Comparison of ENCODE assay signal across 8 mouse cellular contexts in the genomic region with DNA sequence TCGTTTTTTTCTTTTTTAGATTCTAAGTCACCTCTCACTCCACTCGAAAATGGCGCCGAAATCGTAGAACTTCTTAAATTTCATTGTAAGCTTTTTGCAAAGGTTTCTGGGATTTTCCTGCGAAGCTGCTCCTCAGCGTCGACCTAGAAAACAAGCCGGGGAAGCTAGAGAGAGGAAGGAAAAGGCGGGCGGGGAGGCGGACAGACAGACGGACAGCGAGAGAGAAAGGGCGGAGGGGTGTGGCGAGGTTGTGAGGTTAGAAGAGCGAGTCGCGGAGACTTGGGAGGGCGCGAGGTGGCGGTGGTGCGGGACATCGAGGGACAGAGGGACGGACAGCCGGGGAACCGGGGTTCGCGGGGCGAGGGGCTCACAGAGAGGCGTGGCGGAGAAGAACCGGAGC.
DNase-seq lines count a peak whose midpoint lies in the region; ATAC-seq lines count a peak whose summit lies in the region.

No protein-coding gene starts in this region.

- no peaks in the 10 kb centered on the region for H3K4me1 ChIP-seq in neural tube, embryonic 11.5 days (ENCODE audit: control insufficient read depth, insufficient read depth, low read length)
- H3K4me1 ChIP-seq in heart, embryonic 15.5 days (replicated peaks), result 0 out of 2 replicates have a peak, but pooled peaks cover 5% of the 10 kb centered on the region

- no peaks in the 10 kb centered on the region for H3K36me3 ChIP-seq in neural tube, embryonic 11.5 days (ENCODE audit: control insufficient read depth, insufficient read depth, low read length)
- no peaks in the 10 kb centered on the region for H3K36me3 ChIP-seq in heart, embryonic 15.5 days
- no peaks in the 10 kb centered on the region for H3K36me3 ChIP-seq in macrophage (ENCODE audit: inconsistent target)

- H3K9ac ChIP-seq in neural tube, embryonic 11.5 days (ENCODE audit: low read length), result peak overlapping the region; percentile 70
- H3K9ac ChIP-seq in heart, embryonic 15.5 days, result peak overlapping the region; percentile 79

- peak; percentile 38 for DNase-seq in neural tube, embryonic 11.5 days (ENCODE audit: low spot score)
- DNase-seq in neural tube, embryonic 10.5 days (ENCODE audit: extremely low spot score, low spot score), result no peak
- peak; percentile 66 for DNase-seq in embryo, embryonic 10.5 days (ENCODE audit: low spot score)
- DNase-seq in kidney, postnatal 14 days, result peak; percentile 55
- DNase-seq in spleen, postnatal 36 days (ENCODE audit: low spot score in 2 of 2), result peak; percentile 25
- no peak for DNase-seq in right cerebral cortex, postnatal 14 days

- H3K4me2 ChIP-seq in neural tube, embryonic 11.5 days (ENCODE audit: low read depth), result peak overlapping the region; percentile 54
- peak overlapping the region; percentile 62 for H3K4me2 ChIP-seq in heart, embryonic 15.5 days

- peaks cover 5% of the 10 kb centered on the region for H3K27me3 ChIP-seq in neural tube, embryonic 11.5 days (ENCODE audit: control insufficient read depth, insufficient read depth, low read length)
- no peaks in the 10 kb centered on the region for H3K27me3 ChIP-seq in heart, embryonic 15.5 days

- 17% methylated on average over 33 of the region's 33 CpGs for WGBS in neural tube, embryonic 11.5 days
- 15% methylated on average over 30 of the region's 33 CpGs for WGBS in heart, embryonic 15.5 days
- WGBS in macrophage (ENCODE audit: missing documents), result 18% methylated on average over 32 of the region's 33 CpGs

- H3K27ac ChIP-seq in neural tube, embryonic 11.5 days (ENCODE audit: low read depth, low read length), result 0 out of 2 replicates have a peak overlapping the region, but pooled peaks have one; percentile 20
- peak overlapping the region; percentile 97 for H3K27ac ChIP-seq in heart, embryonic 15.5 days
- peak overlapping the region; percentile 48 for H3K27ac ChIP-seq in macrophage

- ATAC-seq in neural tube, embryonic 11.5 days (ENCODE audit: insufficient read depth, low FRiP score, low TSS enrichment), result peak; percentile 45
- peak; percentile 6; the same call in 1 of the 2 replicates for ATAC-seq in heart, embryonic 15.5 days (replicated peaks; ENCODE audit: insufficient number of reproducible peaks, insufficient read depth, low FRiP score, low read depth)

- H3K79me2 ChIP-seq in macrophage (ENCODE audit: inconsistent target), result no peaks in the 10 kb centered on the region

- peak overlapping the region; percentile 49 for H3K4me3 ChIP-seq in neural tube, embryonic 11.5 days (ENCODE audit: low read depth, low read length)
- peak overlapping the region; percentile 66 for H3K4me3 ChIP-seq in heart, embryonic 15.5 days
- peak overlapping the region; percentile 40 for H3K4me3 ChIP-seq in macrophage (ENCODE audit: inconsistent target)

- no peaks in the 10 kb centered on the region for H3K9me3 ChIP-seq in neural tube, embryonic 11.5 days (ENCODE audit: control insufficient read depth, low read length)
- H3K9me3 ChIP-seq in heart, embryonic 15.5 days (replicated peaks), result no peaks in the 10 kb centered on the region

Comparison
In these comparisons a context has a peak if more than half of its experiments do, and no peak if none do; other contexts are left out.
1. DNase-seq: peak in neural tube, embryonic 11.5 days (single experiment), embryo, embryonic 10.5 days (single experiment), kidney, postnatal 14 days (single experiment) and spleen, postnatal 36 days (2 of 2); none in neural tube, embryonic 10.5 days (single experiment) and right cerebral cortex, postnatal 14 days (single experiment).
2. H3K27ac ChIP-seq: peak in every context shown above with its lines; median percentile 97 in heart, embryonic 15.5 days; 48 in macrophage; 20 in neural tube, embryonic 11.5 days.
3. Peak in every context shown above with its lines, with median percentiles within 50 percentile points of each other: H3K4me3 ChIP-seq.